Mouse (Mus musculus): ENCODE data around the gene Tmem41b.

DNA sequence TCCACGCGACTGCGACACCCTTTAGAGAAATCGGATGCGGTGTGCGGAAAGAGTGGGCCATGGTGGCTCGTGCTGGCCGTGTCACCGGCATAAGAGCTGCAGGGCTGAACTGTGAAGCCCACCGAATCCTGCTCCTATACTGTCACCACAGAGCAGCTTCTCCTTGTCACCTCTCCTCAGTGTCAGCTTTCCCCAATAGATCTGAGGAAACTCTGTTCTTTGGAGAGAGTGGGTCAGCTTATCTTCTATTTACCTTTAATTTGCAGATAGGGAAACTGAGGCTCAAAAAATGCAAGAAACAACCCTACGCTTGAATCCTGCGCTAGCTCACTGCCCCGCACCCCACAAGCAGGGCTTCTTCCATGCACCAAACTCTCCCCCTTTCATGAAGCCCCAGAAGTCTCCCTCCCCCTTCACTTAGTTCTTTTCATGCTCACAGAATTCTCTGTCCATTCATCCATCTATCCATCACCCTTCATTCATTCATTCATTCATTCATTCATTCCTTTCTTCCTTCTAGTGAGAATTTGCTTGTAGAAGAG is 26.0 kb downstream of the Tmem41b start:
- no peak for TF ChIP-seq CTCF (conservative IDR thresholded peaks at IDR 0.05; ENCODE audit: low read length)
- no peak for TF ChIP-seq POU5F1 (IDR thresholded peaks at IDR 0.05; ENCODE audit: borderline replicate concordance, low read length)
- TF ChIP-seq NANOG (IDR thresholded peaks at IDR 0.05; ENCODE audit: borderline replicate concordance, low read length): no peak
